Mouse (Mus musculus): ENCODE data around the gene Pbrm1.

Gene Pbrm1

DNA sequence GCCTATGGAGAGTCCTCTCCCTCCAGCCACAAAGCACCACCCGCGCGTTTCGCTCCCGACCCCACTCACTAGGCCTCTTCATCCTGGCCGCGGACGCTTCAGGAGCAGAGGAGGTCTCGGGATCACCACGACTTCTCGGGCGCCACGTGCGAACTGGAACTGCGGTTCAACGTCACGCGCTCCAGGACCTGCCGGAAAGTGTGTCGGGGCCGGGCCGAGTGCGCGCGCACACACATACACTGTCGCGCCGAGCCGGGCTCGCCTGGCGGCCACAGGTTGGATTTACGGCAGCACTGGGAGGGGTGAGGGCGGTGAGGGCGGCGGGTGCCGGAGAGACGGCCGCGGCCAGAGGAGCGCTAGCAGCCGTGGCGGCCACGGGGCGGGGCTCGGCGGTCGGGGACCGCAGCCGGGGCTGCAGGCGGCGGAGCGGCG is at the start of gene Pbrm1, which contains the start of gene Gnl3:
Gene Pbrm1, plus strand, starts transcription at position 279 of the 432 bp plus-strand sequence.
Gene Gnl3, minus strand, starts transcription at position 293 of the 432 bp plus-strand sequence.
- peak; percentile 98 for DNase-seq

GRCm38 (mm10) chr14:30974204-30974603 is 44.7 kb upstream of the Pbrm1 start:
- no peak for DNase-seq

- no peak for DNase-seq
Measured at GRCm38 (mm10) chr14:30976222-30976621, 42.7 kb upstream of the Pbrm1 start.

- no peak for DNase-seq
Measured at GRCm38 (mm10) chr14:30996417-30996816, 22.5 kb upstream of the Pbrm1 start.

DNA sequence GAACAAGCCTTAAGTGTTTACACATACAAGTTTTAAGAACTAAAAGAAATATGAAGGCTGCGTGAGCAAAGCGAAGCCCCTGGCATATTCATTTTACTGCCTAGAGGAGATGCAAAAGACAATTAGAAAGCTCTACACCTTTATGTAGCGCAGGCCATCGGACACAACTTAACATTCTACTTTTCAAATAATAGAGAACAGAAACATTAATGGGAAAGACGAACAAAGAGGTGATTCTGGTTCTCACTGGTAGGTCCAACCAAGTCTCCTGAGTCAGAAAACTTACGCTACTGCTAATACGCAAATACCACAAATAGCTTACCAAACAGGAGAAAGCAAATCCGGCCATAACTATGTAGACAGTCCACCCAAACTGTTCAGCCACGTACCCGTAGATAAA is 18.6 kb upstream of the Pbrm1 start:
- DNase-seq, result no peak

- DNase-seq, result no peak
Measured at GRCm38 (mm10) chr14:31000816-31001306, 18.1 kb upstream of the Pbrm1 start.

GRCm38 (mm10) chr14:31001307-31002205 is 17.4 kb upstream of the Pbrm1 start, which contains the start of the genes Glt8d1 and Spcs1:
Gene Glt8d1, plus strand, starts transcription at chr14:31001400.
Gene Spcs1, minus strand, starts transcription at chr14:31001672.
- DNase-seq, result peak; percentile 88

- no peak for DNase-seq
Measured at GRCm38 (mm10) chr14:31004527-31004926, 14.4 kb upstream of the Pbrm1 start.

- no peak for DNase-seq
Measured at GRCm38 (mm10) chr14:31006779-31007178, 12.2 kb upstream of the Pbrm1 start.

- no peak for DNase-seq
Measured at GRCm38 (mm10) chr14:31011588-31011987, 7.3 kb upstream of the Pbrm1 start.

DNA sequence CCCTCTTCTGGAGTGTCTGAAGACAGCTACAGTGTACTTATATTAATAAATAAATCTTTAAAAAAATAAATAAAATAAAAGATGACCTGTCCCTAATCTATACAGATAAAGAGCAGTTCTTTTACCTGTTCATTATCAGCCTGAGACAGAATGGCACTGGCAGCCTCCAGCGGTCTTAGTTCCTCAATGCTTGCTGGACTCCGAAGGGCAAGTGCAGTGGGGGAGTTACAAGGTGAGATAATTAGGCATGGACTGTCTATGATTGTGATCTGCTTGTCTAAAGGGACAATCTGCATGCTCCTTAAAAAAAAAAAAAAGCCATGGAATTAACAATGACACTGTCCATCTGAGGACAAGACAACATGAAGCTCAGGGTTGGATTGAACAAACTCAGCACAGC is 5.0 kb upstream of the Pbrm1 start:
- no peak for DNase-seq

GRCm38 (mm10) chr14:31016063-31016462 is 2.9 kb upstream of the Pbrm1 start:
- no peak for DNase-seq

GRCm38 (mm10) chr14:31017854-31018253 is 1.1 kb upstream of the Pbrm1 start:
- peak; percentile 32 for DNase-seq

DNA sequence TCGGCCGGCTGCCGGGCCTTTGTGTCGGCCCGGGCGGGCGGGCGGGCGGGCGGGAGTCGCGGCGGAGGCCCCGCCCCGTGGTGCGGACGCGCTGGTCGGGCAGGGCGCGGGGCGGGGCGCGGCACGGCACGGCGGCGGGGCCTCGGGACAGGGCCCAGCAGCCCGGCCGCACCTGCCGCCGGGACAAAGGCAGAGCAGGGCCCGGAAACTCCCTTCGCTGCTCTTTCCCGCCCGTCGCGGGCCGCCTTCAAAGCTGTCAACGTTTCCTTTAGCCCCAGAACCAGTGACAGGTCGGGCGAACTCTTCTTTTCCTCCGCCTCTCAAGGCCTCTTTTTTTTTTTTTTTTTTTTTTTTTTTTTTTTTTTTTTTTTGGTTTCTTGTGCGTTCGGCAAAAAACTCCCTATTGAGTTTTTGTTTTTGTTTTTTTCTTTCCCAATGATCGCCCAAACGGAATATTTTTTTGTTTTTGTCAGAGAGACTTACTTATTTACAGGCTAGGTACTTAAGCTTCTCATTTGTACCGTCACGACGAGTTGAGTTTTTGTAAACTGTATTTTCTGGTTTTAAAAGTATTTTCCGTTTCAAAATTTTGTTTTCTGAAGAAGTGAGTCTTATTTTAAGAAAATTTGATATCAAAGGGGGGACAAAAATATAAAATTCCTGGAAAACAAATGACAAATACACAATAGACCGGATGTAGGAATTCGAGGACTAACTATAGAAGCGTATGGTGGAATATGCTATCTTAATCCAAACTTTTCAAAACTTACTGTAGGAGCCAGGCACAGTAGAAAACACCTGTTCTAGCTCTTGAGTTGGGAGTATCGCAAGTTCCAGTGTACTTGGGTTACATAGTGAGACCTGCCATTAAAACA is 630 bp downstream of the Pbrm1 start:
- DNase-seq, result peak; percentile 90

DNA sequence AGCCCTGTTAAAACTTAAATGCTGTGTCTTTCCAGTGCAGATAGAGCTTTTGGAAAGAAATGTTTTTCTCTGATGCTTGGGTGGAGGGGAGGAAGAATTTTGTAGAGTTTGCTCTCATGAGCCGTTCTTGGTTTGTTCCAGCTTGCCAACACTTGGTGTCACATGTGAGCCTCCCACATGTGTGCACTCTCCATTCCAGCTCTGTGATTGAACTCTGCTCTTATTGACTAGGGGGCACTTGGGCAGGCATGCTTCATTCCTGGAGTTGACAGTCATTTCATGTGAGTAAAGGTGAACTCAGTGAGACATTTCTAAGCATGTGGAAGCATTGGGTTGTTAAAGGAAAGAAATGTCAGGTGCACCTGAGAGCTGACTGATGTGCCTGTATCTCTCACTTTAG is 3.6 kb downstream of the Pbrm1 start:
- DNase-seq, result no peak

- DNase-seq, result peak; percentile 27
Measured at GRCm38 (mm10) chr14:31025785-31026184, 6.8 kb downstream of the Pbrm1 start.

DNA sequence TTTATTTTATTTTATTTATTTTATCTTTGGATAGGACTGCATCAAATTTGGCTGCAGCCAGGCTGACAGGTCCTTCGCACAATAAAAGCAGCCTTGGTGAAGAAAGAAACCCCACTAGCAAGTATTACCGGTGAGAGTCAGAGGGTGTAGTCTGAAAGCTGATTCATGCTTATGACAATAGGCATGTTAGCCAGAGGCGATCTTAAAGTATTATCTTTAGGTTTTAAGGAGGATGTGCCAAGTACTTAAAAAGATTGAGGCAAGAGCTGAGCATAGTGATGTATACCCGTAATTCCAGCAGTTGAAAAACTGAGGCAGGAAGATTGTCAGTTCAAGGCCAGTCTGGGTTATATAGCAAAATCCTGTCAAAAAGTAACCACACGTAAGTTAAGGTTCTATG is 26.4 kb downstream of the Pbrm1 start:
- no peak for DNase-seq

DNA sequence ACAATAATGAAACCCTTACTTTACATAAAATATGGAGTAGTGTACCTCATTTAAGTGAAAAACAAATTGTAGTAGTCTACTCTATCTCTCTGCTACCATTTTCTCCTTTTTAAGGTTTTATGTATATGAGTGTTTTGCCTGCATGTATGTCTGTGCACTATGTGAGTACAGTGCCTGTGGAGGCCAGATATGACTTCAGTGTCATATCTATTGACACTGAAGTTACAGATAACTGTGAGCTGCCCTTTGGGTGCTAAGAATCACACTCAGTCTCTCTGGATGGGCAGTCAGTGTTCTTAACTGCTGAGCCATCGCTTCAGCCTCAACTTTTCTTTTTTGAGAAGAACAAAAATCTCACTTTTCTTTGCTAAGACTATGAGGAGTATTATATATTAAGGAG is 26.9 kb downstream of the Pbrm1 start:
- DNase-seq, result no peak

- DNase-seq, result peak; percentile 15
Measured at GRCm38 (mm10) chr14:31062277-31062676, 43.3 kb downstream of the Pbrm1 start.

GRCm38 (mm10) chr14:31069086-31069733 is 50.3 kb downstream of the Pbrm1 start:
- DNase-seq, result no peak

DNA sequence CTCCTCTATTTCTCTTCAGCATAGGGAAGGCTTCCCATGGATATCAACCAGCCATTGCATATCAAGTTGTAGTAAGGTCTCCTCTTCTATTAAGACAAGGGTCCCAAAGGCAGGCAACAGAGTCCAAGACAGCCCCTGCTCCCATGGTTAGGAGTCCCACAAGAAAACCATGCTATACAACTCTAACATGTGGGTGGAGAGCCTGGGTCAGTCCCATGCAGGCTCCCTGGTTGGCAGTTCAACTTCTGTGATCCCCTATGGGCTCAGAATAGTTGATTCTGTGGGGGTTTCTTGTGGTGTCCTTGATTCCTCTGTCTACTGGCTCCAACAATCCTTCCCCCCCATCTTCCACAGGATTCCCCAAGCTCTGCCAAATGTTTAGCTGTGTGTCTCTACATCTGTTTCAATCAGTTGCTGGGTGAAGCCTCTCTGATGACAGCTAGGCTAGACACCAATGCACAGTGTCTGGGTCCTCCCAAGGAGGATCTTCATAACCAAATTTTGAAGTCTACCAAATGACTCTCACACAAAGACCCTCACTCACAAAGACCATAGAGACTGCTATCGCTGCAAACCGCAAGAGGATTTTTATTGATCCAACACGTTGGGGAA is 59.8 kb downstream of the Pbrm1 start:
- no peak for DNase-seq
